Mouse (Mus musculus) forebrain, postnatal 0 days (tissue): ENCODE results near the gene Nrros. TPM values are rescaled to one million over a fixed set of nuclear protein-coding genes. Genes with fewer than 3 reads are reported as not detected.

Experiments
- ATAC-seq: fragments of 200-750 bp; cut with Nextera tagmentation; 2 replicates; pipeline ENCODE4 v1.8.0; 2017; ENCODE audit warnings: mild to moderate bottlenecking, moderate library complexity
- DNase-seq: peaks from one replicate; pipeline ENCODE4 v3.0.0-alpha.2; 2015
- H3K27ac ChIP-seq: fragments of 300-500 bp; sonication (generic); 2 replicates; pipeline ENCODE4 v1.5.1; 2014; ENCODE audit warnings: low read depth, mild to moderate bottlenecking, antibody characterized with exemption, low read length, moderate library complexity, mixed read lengths
- H3K27me3 ChIP-seq: fragments of 300-500 bp; sonication (generic); 2 replicates; pipeline ENCODE4 v1.6.1; 2014; ENCODE audit warnings: mild to moderate bottlenecking, low read length, mixed read lengths; ENCODE audit not compliant: insufficient read depth
- H3K36me3 ChIP-seq: fragments of 300-500 bp; sonication (generic); 2 replicates; pipeline ENCODE4 v1.6.1; 2014; ENCODE audit warnings: mild to moderate bottlenecking, moderate library complexity; ENCODE audit not compliant: insufficient read depth
- H3K4me1 ChIP-seq: fragments of 300-500 bp; sonication (generic); 2 replicates; pipeline ENCODE4 v1.6.1; 2014; ENCODE audit warnings: antibody characterized with exemption; ENCODE audit not compliant: insufficient read depth
- H3K4me2 ChIP-seq: fragments of 300-500 bp; sonication (generic); 2 replicates; pipeline ENCODE4 v1.6.1; 2014; ENCODE audit warnings: low read depth, mild to moderate bottlenecking, moderate library complexity
- H3K4me3 ChIP-seq: fragments of 300-500 bp; sonication (generic); 2 replicates; pipeline ENCODE4 v1.5.1; 2014; ENCODE audit warnings: low read depth, low read length, mixed read lengths
- H3K9ac ChIP-seq: fragments of 300-500 bp; sonication (generic); 2 replicates; pipeline ENCODE4 v1.6.1; 2014; ENCODE audit warnings: mild to moderate bottlenecking
- H3K9me3 ChIP-seq: fragments of 300-500 bp; sonication (generic); 2 replicates; pipeline ENCODE4 v1.6.1; 2016; ENCODE audit warnings: low read length
- CTCF ChIP-seq: sonication (generic); IDR thresholded peaks from 2 replicates; pipeline ENCODE4 v1.5.1; 2016; ENCODE audit warnings: antibody characterized with exemption, control low read depth, low read depth
- WGBS: fragments of 180-500 bp; shearing (Covaris S2); extraction: QIAGEN DNeasy Blood & Tissue Kit; methylation state at CpG from one replicate; pipeline ENCODE4 v1.1.7; 2014; 5-methylcytosine and 5-hydroxymethylcytosine counted together
- polyA plus RNA-seq: library from polyadenylated mRNA; unstranded; fragments of >200 nt; fragmentation: Nextera tagmentation; extraction: Ambion mirVana; gene quantifications from 2 replicates; pipeline ENCODE4 v1.2.1, GENCODE M21; 2015
- total RNA-seq: library from RNA; depleted of rRNA; stranded (reverse); fragments of >200 nt; gene quantifications from 2 replicates; pipeline ENCODE4 v1.2.3, GENCODE M21; 2014

The Nrros gene
- total and polyA plus RNA-seq, 2 experiments from 2014 or later = 6.4 to 12.5 TPM

DNA sequence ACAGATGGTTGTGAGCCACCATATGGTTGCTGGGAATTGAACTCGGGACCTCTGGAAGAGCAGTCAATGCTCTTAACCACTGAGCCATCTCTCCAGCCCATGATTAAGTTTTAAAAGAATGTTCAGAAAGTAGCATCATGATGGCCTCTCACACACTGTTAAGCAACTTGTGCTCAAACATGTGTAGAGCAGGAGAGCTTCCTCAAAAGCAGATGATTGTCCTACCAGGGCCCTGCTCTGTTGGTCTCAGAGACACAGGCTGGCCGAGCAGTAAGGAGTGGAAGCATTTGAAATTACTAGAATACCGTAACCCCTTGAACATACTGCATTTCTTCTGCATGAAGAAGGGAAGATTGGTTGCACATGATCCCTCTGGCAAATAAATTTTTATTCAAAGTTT, 6.4 kb downstream of the Nrros start:
- no peaks in the 10 kb centered on the region for H3K27me3 ChIP-seq
- no peaks in the 10 kb centered on the region for H3K36me3 ChIP-seq
- ATAC-seq (no peak), DNase-seq (no peak)
- 90% methylated on average over 3 of the region's 3 CpGs for WGBS
- no peaks in the 10 kb centered on the region for H3K4me1 ChIP-seq
- no peak overlapping the region for H3K27ac ChIP-seq
- no peak for TF ChIP-seq CTCF
- no peak overlapping the region for H3K9ac ChIP-seq
- H3K4me3 ChIP-seq = no peak overlapping the region
- H3K9me3 ChIP-seq = no peaks in the 10 kb centered on the region
- no peak overlapping the region for H3K4me2 ChIP-seq

DNA sequence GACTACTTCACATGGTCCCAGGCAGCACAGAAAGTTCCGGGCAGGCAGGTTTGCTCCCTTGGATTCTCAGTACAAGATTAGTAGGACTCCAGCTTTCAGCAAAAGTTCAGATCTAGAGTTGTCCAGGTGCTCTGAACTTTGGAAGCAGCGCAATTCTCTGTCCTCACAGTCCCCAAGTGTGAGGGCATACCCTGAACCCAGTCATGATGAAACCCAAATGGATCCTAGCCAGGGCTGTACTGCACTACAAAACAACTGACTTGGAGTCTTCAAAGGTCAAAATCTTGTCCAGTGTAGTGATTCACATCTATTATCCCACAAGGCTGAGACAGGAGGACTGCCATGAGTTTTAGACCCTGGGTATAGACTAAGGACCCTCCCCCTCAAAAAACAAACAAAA, 8.0 kb downstream of the Nrros start:
- Histone ChIP-seq H3K9ac (no peak overlapping the region), H3K4me2 (no peak overlapping the region), H3K27ac (peak overlapping the region; percentile 60), H3K4me3 (no peak overlapping the region), H3K36me3 (no peaks in the 10 kb centered on the region), H3K27me3 (no peaks in the 10 kb centered on the region), H3K9me3 (no peaks in the 10 kb centered on the region), H3K4me1 (no peaks in the 10 kb centered on the region)
- ATAC-seq (no peak), DNase-seq (no peak)
- no peak for TF ChIP-seq CTCF
- WGBS = 79% methylated on average over 2 of the region's 2 CpGs

GRCm38 (mm10) chr16:32156719-32157118, 8.7 kb downstream of the Nrros start:
- H3K36me3 ChIP-seq = no peaks in the 10 kb centered on the region
- no peak overlapping the region for H3K4me3 ChIP-seq
- no peak overlapping the region for H3K9ac ChIP-seq
- H3K27ac ChIP-seq = peak overlapping the region; percentile 60; the same call in 1 of the 2 replicates
- 36% methylated on average over 3 of the region's 3 CpGs for WGBS
- no peaks in the 10 kb centered on the region for H3K4me1 ChIP-seq
- DNase-seq (peak; percentile 40), ATAC-seq (peak; percentile 72)
- H3K9me3 ChIP-seq = no peaks in the 10 kb centered on the region
- no peak overlapping the region for H3K4me2 ChIP-seq
- TF ChIP-seq CTCF = no peak
- H3K27me3 ChIP-seq = no peaks in the 10 kb centered on the region

DNA sequence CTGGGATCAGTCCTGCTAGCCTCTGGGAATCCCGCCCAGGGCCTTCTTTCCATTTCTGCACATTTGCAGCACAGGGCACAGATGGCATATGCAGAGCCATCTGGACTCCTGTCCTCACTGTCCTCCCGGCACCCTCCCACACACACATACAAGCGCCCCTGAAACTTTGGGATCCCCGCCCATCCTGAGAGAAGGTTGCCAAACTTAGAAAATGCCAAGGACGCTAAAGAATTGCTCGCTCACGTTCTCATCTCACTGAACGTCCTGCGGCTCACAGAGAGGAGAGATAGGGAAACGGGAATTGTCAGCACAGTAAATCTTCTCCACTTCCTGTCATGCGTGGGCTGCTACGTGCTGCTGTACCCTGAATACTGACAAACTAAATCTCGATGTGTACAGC, 11.0 kb downstream of the Nrros start:
- DNase-seq (peak; percentile 64), ATAC-seq (peak; percentile 85)
- Histone ChIP-seq H3K9me3 (no peaks in the 10 kb centered on the region), H3K4me3 (no peak overlapping the region; the same call in 1 of the 2 replicates), H3K27me3 (no peaks in the 10 kb centered on the region), H3K36me3 (no peaks in the 10 kb centered on the region), H3K4me2 (peak overlapping the region; percentile 32), H3K9ac (0 out of 2 replicates have a peak overlapping the region, but pooled peaks have one; percentile 19), H3K4me1 (no peaks in the 10 kb centered on the region), H3K27ac (0 out of 2 replicates have a peak overlapping the region, but pooled peaks have one; percentile 1)
- no peak for TF ChIP-seq CTCF
- WGBS = 57% methylated on average over 13 of the region's 13 CpGs

- Histone ChIP-seq H3K36me3 (no peaks in the 10 kb centered on the region), H3K9ac (0 out of 2 replicates have a peak overlapping the region, but pooled peaks have one; percentile 19), H3K27ac (0 out of 2 replicates have a peak overlapping the region, but pooled peaks have one; percentile 1), H3K4me2 (peak overlapping the region; percentile 32; the same call in 1 of the 2 replicates), H3K9me3 (no peaks in the 10 kb centered on the region), H3K27me3 (no peaks in the 10 kb centered on the region), H3K4me3 (no peak overlapping the region), H3K4me1 (no peaks in the 10 kb centered on the region)
- 89% methylated on average over 1 of the region's 1 CpGs for WGBS
- no peak for TF ChIP-seq CTCF
- ATAC-seq (no peak), DNase-seq (no peak)
These were observed 11.4 kb downstream of the Nrros start for GRCm38 (mm10) chr16:32153976-32154375.

GRCm38 (mm10) chr16:32147589-32148207, 17.7 kb downstream of the Nrros start:
- ATAC-seq (peak; percentile 36; the same call in 1 of the 2 replicates), DNase-seq (no peak)
- no peak overlapping the region for H3K4me3 ChIP-seq

GRCm38 (mm10) chr16:32144592-32144991, 20.8 kb downstream of the Nrros start:
- Histone ChIP-seq H3K4me2 (no peak overlapping the region), H3K4me3 (no peak overlapping the region), H3K9me3 (no peaks in the 10 kb centered on the region), H3K9ac (no peak overlapping the region), H3K27me3 (no peaks in the 10 kb centered on the region), H3K27ac (no peak overlapping the region), H3K36me3 (0 out of 2 replicates have a peak, but pooled peaks cover 10% of the 10 kb centered on the region), H3K4me1 (no peaks in the 10 kb centered on the region)
- no peak for TF ChIP-seq CTCF
- ATAC-seq (no peak), DNase-seq (no peak)
- WGBS = 92% methylated on average over 17 of the region's 17 CpGs

More at GRCm38 (mm10) chr16:32147589-32148207, 17.7 kb downstream of the Nrros start:
- no peak for TF ChIP-seq CTCF
- 0 out of 2 replicates have a peak, but pooled peaks cover 10% of the 10 kb centered on the region for H3K36me3 ChIP-seq
- no peak overlapping the region for H3K27ac ChIP-seq
- H3K4me2 ChIP-seq = peak overlapping the region; percentile 27; the same call in 1 of the 2 replicates
- no peaks in the 10 kb centered on the region for H3K4me1 ChIP-seq
- no peaks in the 10 kb centered on the region for H3K9me3 ChIP-seq
- H3K27me3 ChIP-seq = no peaks in the 10 kb centered on the region
- 63% methylated on average over 11 of the region's 13 CpGs for WGBS
- no peak overlapping the region for H3K9ac ChIP-seq
